Mouse (Mus musculus) heart, embryonic 14.5 days (tissue): ENCODE data around the gene Mkrn2os. TPM values are rescaled to one million over a fixed set of nuclear protein-coding genes. Genes with fewer than 3 reads are reported as not detected.

ENCODE experiments used
- ATAC-seq: fragments of 200-750 bp; cut with Nextera tagmentation; 2 replicates; pipeline ENCODE4 v1.8.0; 2017; ENCODE audit warnings: low read depth, moderate TSS enrichment; ENCODE audit not compliant: insufficient number of reproducible peaks, insufficient read depth, low FRiP score
- H3K27ac ChIP-seq, 2 experiments: fragments of 200-500 bp in 1 of 2; fragments of 300-500 bp in 1 of 2; sonication (generic) in 1 of 2; replicated peaks in 1 of 2; 2 replicates each; pipeline ENCODE4 v1.5.1; 2012 to 2014; ENCODE audit warnings: low read depth in 2 of 2, low read length in 2 of 2, control low read depth in 1 of 2, mild to moderate bottlenecking in 1 of 2, mixed read lengths in 1 of 2; ENCODE audit not compliant: control insufficient read depth in 1 of 2, insufficient read depth in 1 of 2
- H3K27me3 ChIP-seq: fragments of 300-500 bp; sonication (generic); 2 replicates; pipeline ENCODE4 v1.6.1; 2014; ENCODE audit warnings: mild to moderate bottlenecking, low read length, control low read depth; ENCODE audit not compliant: control insufficient read depth, insufficient read depth
- H3K36me3 ChIP-seq: fragments of 300-500 bp; sonication (generic); 2 replicates; pipeline ENCODE4 v1.6.1; 2014; ENCODE audit warnings: mild to moderate bottlenecking, control low read depth, low read length, mixed read lengths; ENCODE audit not compliant: control insufficient read depth, insufficient read depth
- H3K4me1 ChIP-seq, 2 experiments: fragments of 200-500 bp in 1 of 2; fragments of 300-500 bp in 1 of 2; sonication (generic) in 1 of 2; 2 replicates each; pipeline ENCODE4 v1.6.1; 2012 to 2014; ENCODE audit warnings: low read length in 2 of 2, control low read depth in 1 of 2, mixed read lengths in 1 of 2; ENCODE audit not compliant: control insufficient read depth in 2 of 2, insufficient read depth in 2 of 2
- H3K4me2 ChIP-seq: fragments of 300-500 bp; sonication (generic); 2 replicates; pipeline ENCODE4 v1.6.1; 2014; ENCODE audit warnings: mild to moderate bottlenecking, low read length
- H3K4me3 ChIP-seq, 2 experiments: fragments of 200-500 bp in 1 of 2; fragments of 300-500 bp in 1 of 2; sonication (generic) in 1 of 2; 2 replicates each; pipeline ENCODE4 v1.5.1; 2012 to 2014; ENCODE audit warnings: low read length in 2 of 2, mild to moderate bottlenecking in 2 of 2, control low read depth in 1 of 2, low read depth in 1 of 2, moderate library complexity in 1 of 2; ENCODE audit not compliant: control insufficient read depth in 1 of 2, insufficient read depth in 1 of 2
- H3K9ac ChIP-seq: fragments of 300-500 bp; sonication (generic); 2 replicates; pipeline ENCODE4 v1.6.1; 2014; ENCODE audit warnings: mild to moderate bottlenecking, low read length
- H3K9me3 ChIP-seq: fragments of 300-500 bp; sonication (generic); 2 replicates; pipeline ENCODE4 v1.6.1; 2016; ENCODE audit warnings: low read length, control low read depth; ENCODE audit not compliant: control insufficient read depth
- WGBS: fragments of 180-500 bp; shearing (Covaris S2); extraction: QIAGEN DNeasy Blood & Tissue Kit; methylation state at CpG from one replicate; pipeline ENCODE4 v1.1.7; 2014; 5-methylcytosine and 5-hydroxymethylcytosine counted together
- polyA plus RNA-seq: library from polyadenylated mRNA; unstranded; fragments of >200 nt; fragmentation: Nextera tagmentation; extraction: Ambion mirVana; gene quantifications from 2 replicates; pipeline ENCODE4 v1.2.1, GENCODE M21; 2014

Gene Mkrn2os
- polyA plus RNA-seq, 1 experiment from 2014 or later, result 0.42 TPM

GRCm38 (mm10) chr6:115536169-115536568 lies 56.2 kb downstream of the Mkrn2os start:
- Histone ChIP-seq H3K36me3 (no peaks in the 10 kb centered on the region), H3K9me3 (no peaks in the 10 kb centered on the region), H3K27ac (no peak overlapping the region), H3K4me2 (no peak overlapping the region), H3K4me1 (peaks cover 0 to 7% of the 10 kb centered on the region in 2 experiments; a peak in 2 of 4 replicates), H3K4me3 (no peak overlapping the region), H3K27me3 (peaks cover 3% of the 10 kb centered on the region; the same call in 1 of the 2 replicates), H3K9ac (no peak overlapping the region)
- ATAC-seq, result no peak
- 78% methylated on average over 4 of the region's 4 CpGs for WGBS

DNA sequence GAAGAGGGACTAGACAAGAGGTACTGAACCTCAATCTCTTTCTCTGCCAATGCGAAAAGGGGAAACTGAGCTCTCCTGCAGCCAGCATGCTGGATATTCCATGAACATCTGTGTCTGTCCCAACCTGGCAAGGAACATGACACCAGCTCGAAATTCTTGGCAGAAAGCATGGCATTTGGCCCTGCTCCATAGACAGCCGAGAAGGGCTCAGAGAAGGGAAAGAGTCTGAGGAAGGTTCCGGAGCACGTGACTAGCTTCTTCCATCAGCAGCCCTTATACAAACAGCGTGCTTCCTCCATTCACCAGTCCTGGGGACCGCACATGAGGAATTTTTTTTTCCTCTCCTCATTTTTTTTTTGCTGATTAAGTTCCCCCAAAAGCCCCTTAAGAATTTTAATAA lies 57.8 kb downstream of the Mkrn2os start:
- Histone ChIP-seq H3K27me3 (peaks cover 3% of the 10 kb centered on the region; the same call in 1 of the 2 replicates), H3K4me2 (no peak overlapping the region), H3K4me3 (no peak overlapping the region), H3K4me1 (peaks cover 0 to 7% of the 10 kb centered on the region in 2 experiments; a peak in 2 of 4 replicates), H3K9ac (no peak overlapping the region), H3K9me3 (no peaks in the 10 kb centered on the region), H3K27ac (no peak overlapping the region), H3K36me3 (no peaks in the 10 kb centered on the region)
- ATAC-seq, result no peak
- WGBS, result 48% methylated on average over 7 of the region's 7 CpGs

Other genes starting within 250 kb of the Mkrn2os start
- gene Pparg, start 231.6 kb downstream of the Mkrn2os start, polyA plus RNA-seq, result 2.4 and 3.0 TPM in 2 replicates
- 16.6 and 20.1 TPM in 2 replicates for gene Tsen2, start 47.9 kb downstream of the Mkrn2os start, polyA plus RNA-seq
- gene Mkrn2, start 9.3 kb upstream of the Mkrn2os start, polyA plus RNA-seq, result 26.8 and 29.6 TPM in 2 replicates
- 131 and 139 TPM in 2 replicates for gene Raf1, start 84.1 kb upstream of the Mkrn2os start, polyA plus RNA-seq
- gene Tmem40, start 169.8 kb upstream of the Mkrn2os start, polyA plus RNA-seq, result 0.55 and 1.3 TPM in 2 replicates
- 46.9 and 48.3 TPM in 2 replicates for gene Cand2, start 182.0 kb upstream of the Mkrn2os start, polyA plus RNA-seq
- gene Rpl32, start 216.2 kb upstream of the Mkrn2os start, polyA plus RNA-seq, result 1,410 and 1,566 TPM in 2 replicates
- gene Efcab12, start 245.8 kb upstream of the Mkrn2os start, polyA plus RNA-seq, result 0.42 and 0.47 TPM in 2 replicates